Mouse (Mus musculus) gastrocnemius, postnatal 25 days (tissue): ENCODE measurements around the gene Tmem208. TPM values are rescaled to one million over a fixed set of nuclear protein-coding genes. Genes with fewer than 3 reads are reported as not detected.

Experiments
- DNase-seq: peaks from one replicate; pipeline ENCODE4 v3.0.0; 2022
- total RNA-seq, 2 experiments: library from RNA; stranded (reverse); gene quantifications; 1 replicate in 1 of 2; 2 replicates in 1 of 2; pipeline ENCODE4 v1.2.3; 2021

Gene Tmem208
- total RNA-seq, 2 experiments from 2014 or later: 20.5 to 23.1 TPM

DNA sequence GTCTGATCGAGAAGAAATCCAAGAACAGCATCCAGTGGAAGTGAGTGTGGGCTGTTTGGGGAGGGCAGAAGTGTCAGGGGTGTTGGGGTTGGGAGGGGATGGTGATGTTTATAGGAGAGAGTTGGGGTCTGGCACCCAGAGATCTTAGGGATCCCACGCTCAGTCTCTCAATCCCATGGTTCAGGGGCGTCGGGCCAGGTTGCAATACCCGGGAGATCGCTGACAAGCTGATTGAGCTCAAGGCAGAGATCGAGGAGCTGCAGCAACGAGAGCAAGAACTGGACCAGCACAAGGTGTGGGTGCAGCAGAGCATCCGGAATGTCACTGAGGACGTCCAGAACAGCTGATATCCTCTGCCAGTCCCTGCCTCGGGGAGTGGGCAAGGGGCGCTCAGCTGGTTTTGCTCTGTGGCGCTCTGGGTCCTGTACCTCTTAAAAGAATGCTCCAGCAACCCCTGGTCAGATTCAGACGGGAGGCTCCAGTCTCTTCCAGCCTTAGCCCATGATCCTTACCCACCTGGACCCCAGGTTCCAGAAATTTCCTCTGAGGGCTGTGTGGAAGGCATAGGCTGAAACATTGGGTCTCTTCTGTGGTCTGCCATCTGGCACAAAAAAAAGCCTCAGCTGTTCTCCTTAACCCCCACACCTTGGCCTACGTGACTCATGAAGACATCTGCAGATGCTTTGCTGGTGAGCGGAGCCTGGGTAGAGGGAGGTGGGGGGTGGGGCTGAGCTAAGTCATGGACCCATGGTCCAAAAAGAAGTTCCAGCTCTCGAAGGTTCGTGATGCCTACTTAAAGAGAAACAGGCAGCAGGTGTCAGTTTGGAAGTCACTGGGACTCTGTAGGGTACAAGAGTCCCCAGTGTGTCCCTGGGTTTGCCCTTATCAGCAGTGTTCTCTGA is 27.6 kb upstream of the Tmem208 start:
- DNase-seq: no peak

DNA sequence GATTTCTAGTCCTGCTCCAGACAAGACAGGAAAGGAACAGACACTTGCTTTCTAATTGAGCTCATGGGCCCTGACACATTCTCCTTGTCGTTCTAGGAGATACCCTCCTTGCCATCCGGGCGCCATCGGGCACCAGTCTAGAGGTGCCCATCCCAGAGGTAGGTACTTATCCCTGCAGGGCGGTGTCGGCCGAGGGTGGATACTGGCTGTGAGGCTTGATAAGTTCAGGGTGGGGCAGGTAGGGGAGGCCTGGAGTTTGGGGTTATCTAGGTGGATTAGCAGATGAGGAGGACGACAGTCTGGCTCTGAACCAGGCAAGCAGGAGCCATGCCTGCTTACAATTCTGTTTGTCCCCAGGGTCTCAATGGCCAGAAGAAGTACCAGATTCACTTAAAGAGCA is 26.2 kb upstream of the Tmem208 start:
- no peak for DNase-seq

DNA sequence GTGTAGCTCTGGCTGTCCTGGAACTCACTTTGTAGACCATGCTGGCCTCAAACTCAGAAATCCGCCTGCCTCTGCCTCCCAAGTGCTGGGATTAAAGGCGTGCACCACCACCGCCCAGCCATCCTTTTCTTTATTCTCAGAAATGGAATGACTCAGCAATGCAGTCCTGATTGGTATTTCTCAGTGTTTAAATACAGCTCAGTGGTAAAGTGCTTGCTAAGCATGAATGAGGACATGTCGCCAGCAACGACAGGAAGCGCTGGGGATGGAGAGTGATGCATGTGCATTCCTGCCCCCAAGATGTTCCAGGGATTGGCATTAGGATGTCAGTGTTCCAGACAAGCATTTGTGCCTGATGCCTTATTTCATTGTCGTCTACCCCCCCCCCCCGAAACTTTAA is 22.8 kb upstream of the Tmem208 start:
- no peak for DNase-seq

- no peak for DNase-seq
Observed at GRCm38 (mm10) chr8:105303874-105304273, 22.3 kb upstream of the Tmem208 start.

DNA sequence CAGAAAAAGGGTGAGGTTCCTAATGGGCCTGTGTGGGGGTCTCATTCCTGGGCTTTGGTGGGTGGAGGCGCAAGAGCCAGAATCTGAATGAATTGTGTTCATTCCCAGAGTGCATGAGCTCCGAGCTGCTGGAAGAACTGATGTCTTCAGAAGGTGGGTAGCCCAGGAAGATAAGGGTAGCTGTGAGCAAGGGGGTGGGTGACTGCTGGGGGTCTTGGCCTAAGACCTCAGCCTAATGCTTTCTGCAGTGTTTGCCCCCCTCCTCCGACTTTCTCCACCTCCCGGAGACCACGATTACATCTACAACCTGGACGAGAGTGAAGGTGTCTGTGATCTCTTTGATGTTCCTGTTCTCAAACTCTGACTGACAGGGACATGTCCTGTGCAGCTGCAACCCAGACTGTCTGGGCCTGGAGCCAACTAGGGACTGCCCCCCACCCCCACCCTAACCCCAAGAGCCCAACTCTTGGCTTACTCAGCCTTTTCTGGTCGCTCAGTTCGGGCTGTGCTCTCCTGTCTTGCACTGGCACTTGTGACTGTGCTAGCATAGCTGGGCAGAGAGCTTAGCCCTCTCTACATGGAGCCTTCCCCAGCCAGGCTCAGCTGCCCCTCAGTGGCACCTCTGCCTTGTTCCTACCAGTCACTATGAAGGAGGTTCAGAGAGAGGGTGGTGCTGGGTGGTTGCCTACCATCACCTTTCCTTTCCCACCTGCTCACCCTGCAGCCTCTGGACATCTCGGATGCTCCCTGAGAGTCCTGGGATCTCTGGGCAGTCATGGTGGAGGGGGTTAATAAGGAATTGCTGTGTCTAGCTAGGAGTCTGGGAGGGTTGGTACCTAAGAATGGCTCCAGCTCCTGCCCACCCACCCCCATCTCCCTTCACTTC is 21.6 kb upstream of the Tmem208 start:
- DNase-seq: peak; percentile 46

DNA sequence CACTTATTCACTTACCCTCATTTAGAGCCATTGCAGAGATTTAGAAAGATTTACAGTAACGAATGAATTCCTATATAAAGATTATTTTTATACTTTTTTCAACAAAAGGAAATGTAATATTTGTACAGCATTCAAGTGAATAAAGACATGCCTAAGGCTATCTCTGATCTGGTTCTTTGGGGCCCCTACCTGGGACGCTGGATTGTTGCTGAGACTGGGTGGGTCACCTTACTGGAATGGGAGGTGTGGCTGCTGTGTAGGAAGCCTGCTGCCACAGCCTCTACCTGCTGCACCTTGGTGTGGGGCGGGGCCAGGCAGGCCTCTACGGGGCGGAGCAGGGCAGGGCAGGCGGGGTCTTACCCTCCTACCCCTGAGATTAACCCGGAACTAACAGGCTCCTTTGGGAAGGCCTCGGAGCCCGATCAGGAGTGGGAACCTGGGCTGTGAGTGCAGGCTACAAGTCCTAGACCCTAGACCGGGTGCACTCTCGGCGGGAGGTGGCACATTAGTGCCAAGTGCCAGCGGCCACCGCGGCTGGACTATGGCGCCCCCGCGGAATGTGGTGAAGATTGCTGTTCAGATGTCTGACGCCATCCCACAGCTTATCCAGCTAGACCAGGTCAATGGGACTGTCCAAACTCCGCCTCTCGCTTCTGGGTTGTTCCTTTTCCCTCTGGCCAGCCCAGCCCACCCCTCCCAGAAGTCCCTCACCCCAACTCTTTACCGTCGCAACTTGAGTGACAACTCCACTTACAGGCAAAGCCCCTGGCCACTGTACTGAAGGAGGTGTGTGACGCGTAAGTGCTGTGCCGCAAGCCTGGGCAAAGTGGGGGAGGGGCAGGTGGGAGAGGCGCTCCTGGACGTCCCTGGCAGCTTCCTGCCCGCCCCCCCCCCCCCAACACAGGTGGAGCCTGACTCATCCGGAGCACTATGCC is 20.7 kb upstream of the Tmem208 start, which contains the start of gene Elmo3:
Gene Elmo3 (plus strand): TSS at position 391 of the 935 bp plus-strand sequence.
- DNase-seq: peak; percentile 46

GRCm38 (mm10) chr8:105306146-105306691 is 19.9 kb upstream of the Tmem208 start:
- DNase-seq: no peak

- no peak for DNase-seq
Observed at GRCm38 (mm10) chr8:105307670-105308069, 18.5 kb upstream of the Tmem208 start.

GRCm38 (mm10) chr8:105308428-105308827 is 17.7 kb upstream of the Tmem208 start:
- DNase-seq: no peak

- no peak for DNase-seq
Observed at GRCm38 (mm10) chr8:105309142-105309847, 16.9 kb upstream of the Tmem208 start.

GRCm38 (mm10) chr8:105310118-105310517 is 16.0 kb upstream of the Tmem208 start:
- no peak for DNase-seq

DNA sequence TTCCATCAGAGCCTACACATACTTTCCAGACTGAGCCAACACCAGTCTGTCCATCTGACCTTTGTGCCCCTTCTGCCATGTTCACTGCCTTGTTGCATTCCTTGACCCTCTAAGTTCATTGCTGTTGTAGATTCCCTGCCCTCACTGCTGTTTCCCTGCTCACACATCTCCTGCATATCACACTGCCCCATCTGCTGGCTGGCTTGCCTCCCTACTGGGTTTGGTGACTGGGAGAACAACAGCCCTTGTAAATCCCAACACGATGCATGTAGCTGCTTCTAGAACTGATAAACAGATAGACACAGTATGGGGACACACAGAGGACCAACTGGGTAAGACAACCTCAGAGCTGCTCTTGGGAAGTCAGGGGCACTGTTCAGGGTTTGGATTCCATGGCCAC is 14.4 kb upstream of the Tmem208 start:
- DNase-seq: no peak

GRCm38 (mm10) chr8:105312891-105313481 is 13.2 kb upstream of the Tmem208 start:
- DNase-seq: no peak

GRCm38 (mm10) chr8:105313622-105314402 is 12.3 kb upstream of the Tmem208 start:
- no peak for DNase-seq

- DNase-seq: no peak
Observed at GRCm38 (mm10) chr8:105315073-105315769, 10.9 kb upstream of the Tmem208 start.

DNA sequence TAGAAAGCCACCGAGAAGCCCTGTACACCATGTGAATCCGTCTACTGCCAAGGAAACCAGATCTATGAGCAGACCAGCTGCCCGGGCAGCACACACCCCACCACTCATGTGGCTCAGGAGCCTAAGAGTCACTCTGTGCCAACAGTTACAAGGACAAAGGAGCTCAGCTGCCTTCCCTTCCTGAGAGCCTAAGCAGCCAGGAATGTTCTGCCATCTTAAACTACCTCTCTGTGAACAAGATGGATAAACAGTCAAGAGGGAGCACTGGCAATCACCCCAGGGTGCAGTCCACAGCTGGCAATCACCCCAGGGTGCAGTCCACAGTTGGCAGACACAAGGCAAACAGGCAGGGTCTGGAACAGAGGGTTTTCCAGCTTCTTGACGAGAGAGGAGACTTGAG is 8.2 kb upstream of the Tmem208 start:
- peak; percentile 52 for DNase-seq

DNA sequence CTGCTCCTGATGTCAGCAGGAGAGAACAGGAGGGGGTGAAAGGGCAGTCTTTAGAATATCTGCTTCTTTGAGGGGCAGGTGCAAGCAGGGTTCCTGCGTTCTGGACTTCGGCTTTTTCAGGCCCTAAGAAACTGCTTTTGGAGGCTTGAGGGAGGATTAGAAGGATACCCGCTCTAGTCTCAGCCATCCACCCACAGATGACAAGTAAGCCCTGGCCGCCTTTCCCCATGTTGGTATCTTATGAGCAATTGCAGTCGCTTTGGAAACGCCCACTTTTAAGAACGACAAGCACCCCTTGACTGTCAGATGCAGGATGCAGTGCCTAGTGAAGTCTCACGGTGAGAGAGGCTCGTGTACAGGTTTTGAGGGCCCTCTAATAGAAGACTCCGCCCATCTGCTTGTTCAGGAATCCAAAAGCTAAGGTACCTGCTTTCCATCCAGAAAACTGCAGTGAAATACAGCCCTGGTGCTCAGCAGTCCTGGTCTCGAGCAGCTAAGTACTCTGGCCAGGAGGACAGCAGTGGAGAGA is 7.4 kb upstream of the Tmem208 start:
- no peak for DNase-seq

GRCm38 (mm10) chr8:105323183-105323582 is 3.0 kb upstream of the Tmem208 start:
- DNase-seq: no peak

- peak; percentile 44 for DNase-seq
Observed at GRCm38 (mm10) chr8:105325641-105326093, 487 bp upstream of the Tmem208 start.
